Mouse (Mus musculus): ENCODE data around the gene Dusp1.

The Dusp1 gene

DNA sequence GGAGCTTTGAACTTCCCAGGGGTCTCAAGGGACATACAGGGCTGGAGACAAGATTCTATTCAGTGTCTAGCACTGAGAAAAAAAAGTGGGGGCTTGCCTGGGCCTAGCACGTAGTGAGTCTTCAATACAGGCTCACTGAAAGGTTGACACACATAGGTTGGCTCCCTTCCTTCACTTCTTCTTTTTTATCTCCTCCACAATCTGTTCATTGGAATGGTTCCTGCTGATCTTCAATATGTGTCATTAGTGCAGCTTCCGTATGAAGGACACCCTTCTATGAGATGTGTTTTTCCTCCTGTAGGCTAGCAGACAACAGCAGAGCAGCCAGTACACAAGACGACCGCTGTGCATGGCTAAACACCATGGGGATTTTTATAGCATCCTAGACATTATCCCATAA is 37.1 kb downstream of the Dusp1 start:
- WGBS: 52% methylated on average over 4 of the region's 4 CpGs

- 76% methylated on average over 4 of the region's 4 CpGs for WGBS
Observed at GRCm38 (mm10) chr17:26522711-26523110, 39.2 kb downstream of the Dusp1 start.

DNA sequence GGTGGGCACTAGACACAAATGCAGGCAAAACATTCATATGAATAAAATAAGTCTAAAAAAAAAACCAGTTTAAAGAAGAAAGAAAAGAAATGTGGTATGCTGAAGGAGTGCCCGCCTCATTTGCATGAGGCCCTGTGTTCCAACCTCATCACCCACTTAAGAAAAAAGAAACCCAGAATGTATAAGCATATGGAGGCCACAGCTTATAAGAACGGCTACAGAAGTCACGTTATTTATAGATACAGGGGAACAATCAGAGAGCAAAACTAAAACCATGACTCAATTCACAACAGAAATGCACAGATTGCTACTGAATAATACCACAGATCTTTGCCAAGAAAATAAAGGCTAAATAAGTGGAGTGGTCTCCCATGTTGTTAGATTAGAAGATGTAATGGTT is 43.6 kb downstream of the Dusp1 start:
- WGBS: 59% methylated on average over 3 of the region's 3 CpGs

GRCm38 (mm10) chr17:26515675-26516074 is 46.3 kb downstream of the Dusp1 start:
- 96% methylated on average over 4 of the region's 4 CpGs for WGBS

- 90% methylated on average over 3 of the region's 3 CpGs for WGBS
Observed at GRCm38 (mm10) chr17:26514581-26515030, 47.3 kb downstream of the Dusp1 start.

GRCm38 (mm10) chr17:26513459-26514290 is 48.3 kb downstream of the Dusp1 start:
- WGBS: 90% methylated on average over 6 of the region's 6 CpGs

- 26% methylated on average over 7 of the region's 7 CpGs for WGBS
Observed at GRCm38 (mm10) chr17:26512961-26513360, 49.0 kb downstream of the Dusp1 start.

DNA sequence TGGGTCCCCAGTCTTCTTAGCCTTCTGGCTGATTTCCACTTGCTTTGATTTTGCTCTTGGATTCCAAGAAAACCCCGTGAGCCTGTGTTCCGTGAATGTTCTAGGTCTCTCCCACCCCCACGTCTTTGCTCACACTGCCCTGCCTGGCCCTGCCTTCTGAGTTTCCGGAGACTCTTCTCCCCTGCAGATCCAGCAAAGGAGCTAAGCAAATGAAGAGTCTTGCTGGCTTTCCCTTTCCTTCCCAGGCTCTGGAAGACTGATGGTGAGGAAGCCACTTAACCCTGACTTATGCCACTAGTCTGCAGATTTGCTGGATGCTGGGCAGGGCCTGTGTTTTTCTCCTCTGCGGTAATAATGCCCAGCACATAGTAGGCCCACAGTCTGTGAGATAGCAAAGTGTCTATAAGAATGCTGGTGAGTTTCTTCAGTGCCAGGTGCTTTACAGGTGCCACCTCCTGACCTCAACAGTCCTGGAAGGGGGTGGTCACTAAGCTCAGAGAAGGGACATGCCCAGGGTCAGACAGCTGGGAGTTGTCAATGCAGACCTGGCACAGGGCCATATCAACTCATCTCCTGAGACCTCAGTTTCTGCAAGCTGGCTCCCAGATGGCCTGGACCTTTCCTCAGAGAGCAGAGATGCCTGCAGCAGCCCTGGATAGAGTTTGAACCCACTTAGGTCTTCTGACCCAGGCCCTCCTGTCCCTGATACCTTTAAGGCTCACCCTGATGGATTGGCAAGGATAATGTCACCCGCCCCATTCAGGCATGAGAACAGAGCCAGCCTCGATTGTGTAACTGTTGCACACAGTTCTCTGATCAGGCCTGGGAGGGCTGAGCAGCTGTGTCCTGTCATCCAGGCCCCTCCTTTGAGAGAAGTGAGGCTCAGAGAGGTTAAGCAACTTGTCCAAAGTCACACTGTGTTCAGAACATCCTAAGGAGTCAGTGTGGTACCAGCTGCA is 49.8 kb downstream of the Dusp1 start:
- 58% methylated on average over 7 of the region's 7 CpGs for WGBS

GRCm38 (mm10) chr17:26511256-26511655 is 50.7 kb downstream of the Dusp1 start:
- WGBS: 93% methylated on average over 4 of the region's 4 CpGs

DNA sequence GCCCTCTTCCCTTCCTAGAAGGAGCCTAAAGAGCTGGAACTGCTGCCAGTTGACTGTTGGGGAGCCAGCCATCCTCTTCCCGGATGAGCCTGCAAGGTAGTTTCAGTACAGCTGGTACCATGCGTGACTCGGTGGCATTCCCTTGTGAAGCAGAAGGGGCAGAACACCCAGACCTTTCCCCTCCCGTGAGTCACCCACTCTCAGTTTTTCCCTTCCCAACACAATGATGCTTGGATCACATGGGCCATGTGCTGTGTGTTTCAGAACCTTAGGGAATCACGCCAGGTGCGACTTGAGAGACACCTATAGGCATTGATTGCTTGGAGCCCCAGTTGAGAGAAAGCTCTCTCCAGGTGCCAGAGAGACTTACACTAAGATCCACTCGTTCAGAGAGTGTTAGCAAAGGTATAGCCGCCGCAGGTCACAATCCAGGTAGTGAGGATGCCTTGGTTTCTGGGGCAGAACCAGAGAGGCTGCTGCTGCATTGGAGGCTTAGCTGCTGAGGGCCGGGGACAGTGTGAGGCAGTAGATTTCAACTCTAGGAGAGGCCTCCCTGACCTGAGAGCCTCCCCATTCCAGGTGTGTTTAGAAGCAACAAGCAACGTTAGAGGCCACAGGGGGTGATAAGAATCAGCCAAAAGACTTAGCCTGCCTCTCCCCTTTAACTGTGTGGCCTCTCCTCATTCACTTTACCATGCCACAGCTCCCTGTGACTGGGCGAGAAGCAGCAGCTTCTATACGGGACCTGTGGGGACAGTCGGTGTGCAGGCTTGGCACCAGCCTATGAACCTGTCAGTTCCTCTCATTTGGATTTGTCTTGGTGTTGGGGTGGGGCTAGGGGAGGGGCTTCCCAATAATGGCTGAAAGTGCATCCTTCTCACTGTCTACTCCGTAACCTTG is 51.5 kb downstream of the Dusp1 start:
- 92% methylated on average over 15 of the region's 15 CpGs for WGBS

- 28% methylated on average over 25 of the region's 25 CpGs for WGBS
Observed at GRCm38 (mm10) chr17:26508961-26509771, 52.8 kb downstream of the Dusp1 start.

- WGBS: under 1% methylated on average over 58 of the region's 58 CpGs
Observed at GRCm38 (mm10) chr17:26508345-26508960, 53.5 kb downstream of the Dusp1 start.

DNA sequence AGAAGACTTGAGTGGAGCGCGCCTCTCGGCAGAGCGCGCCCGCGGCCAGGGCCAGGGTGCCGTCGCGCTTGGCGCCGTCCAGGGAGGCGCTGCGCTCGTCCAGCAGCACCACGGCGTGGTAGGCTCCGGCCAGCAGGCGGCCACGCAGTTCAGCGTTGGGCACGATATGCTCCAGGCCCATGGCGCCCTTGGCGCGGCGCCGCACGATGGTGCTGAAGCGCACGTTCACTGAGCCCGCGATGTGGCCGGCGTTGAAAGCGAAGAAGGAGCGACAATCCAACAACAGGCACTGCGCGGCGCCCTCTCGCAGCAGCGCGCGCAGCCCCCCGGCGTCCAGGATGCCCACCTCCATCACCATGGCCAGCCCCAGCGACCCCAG is 54.0 kb downstream of the Dusp1 start:
- WGBS: under 1% methylated on average over 46 of the region's 46 CpGs

- WGBS: 6% methylated on average over 24 of the region's 24 CpGs
Observed at GRCm38 (mm10) chr17:26506997-26507871, 54.7 kb downstream of the Dusp1 start.

DNA sequence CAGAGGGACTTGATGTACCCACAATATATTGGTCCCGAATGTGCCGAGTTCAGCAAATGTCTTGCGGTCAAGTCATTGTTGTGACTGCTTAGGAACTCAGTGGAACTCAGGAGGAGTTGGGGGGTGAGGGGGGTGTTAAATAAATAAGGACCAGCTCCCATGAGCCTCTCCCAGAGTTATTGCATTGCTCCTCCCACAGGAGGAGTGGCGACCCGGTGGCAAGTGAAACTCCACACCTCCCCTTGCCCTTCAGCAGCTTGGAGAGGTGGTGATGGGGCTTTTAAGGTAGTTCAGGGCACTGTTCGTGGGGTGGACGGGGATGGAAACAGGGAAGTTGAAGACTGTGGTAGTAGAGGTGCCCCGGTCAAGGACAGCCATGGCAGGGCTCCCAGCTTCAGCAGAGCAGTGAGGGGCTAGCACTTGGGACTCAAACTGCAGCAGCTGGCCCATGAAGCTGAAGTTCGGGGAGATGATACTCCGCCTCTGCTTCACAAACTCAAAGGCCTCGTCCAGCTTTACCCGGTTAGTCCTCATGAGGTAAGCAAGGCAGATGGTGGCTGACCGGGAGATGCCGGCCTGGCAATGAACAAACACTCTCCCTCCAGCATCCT is 55.8 kb downstream of the Dusp1 start:
- WGBS: 39% methylated on average over 14 of the region's 14 CpGs

- 43% methylated on average over 3 of the region's 3 CpGs for WGBS
Observed at GRCm38 (mm10) chr17:26505181-26505581, 56.7 kb downstream of the Dusp1 start.

DNA sequence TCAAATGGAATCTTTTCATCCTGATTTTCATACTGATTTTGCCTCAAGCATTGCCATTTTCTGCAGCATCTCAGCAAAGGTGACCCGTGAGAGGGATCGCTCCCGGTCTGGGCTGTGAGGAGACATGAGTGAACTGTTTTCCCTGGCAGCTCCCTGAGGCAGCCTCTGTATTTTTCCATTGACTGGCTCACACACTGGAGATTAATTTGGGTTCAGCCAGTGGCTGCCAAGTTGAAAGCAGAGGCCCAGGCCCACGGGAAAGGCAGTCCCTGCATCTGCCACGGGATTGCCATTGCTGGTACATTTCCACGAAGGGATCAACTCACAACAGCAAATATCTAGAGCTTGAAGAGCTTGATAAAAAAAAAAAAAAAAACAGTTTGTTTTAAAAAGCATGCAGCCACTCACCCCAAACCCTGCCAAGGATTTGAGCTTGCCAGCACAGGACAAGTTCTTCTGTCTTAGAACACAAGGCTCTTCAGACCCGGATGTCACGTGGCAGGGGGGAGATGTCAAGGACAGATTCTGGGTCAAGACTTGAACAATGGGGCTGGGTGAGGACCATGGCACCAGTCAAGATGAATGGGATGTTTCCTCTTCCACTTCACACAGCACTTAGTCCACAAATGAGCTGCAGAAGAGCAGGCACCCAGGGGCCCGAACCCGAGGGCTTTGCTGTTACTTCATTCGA is 57.8 kb downstream of the Dusp1 start:
- WGBS: 7% methylated on average over 11 of the region's 11 CpGs

Measured in cerebral cortex, adult 2 months (tissue).